Mouse (Mus musculus) small intestine, adult 10 weeks (tissue): ENCODE results near the gene Tpbpa. TPM values are rescaled to one million over a fixed set of nuclear protein-coding genes. Genes with fewer than 3 reads are reported as not detected.

Experiments
- polyA plus RNA-seq: library from polyadenylated mRNA; stranded (reverse); fragments of 350-450 nt; fragmentation: Illumina TruSeq; extraction: RNeasy Lipid Tissue Mini Kit (QIAGEN cat#74804); gene quantifications from one replicate; pipeline ENCODE4 v1.2.3, GENCODE M21; 2014; ENCODE audit warnings: low replicate concordance

The Tpbpa gene
- not detected for polyA plus RNA-seq

GRCm38 (mm10) chr13:60941884-60942283 is at the start of gene Tpbpa:
Gene Tpbpa (minus strand): TSS chr13:60941984.

GRCm38 (mm10) chr13:60936500-60936901 is 5.3 kb downstream of the Tpbpa start, which contains the start of the genes Gm49391 and Ctla2a:
Gene Gm49391 (minus strand): TSS chr13:60936571.
Gene Ctla2a (minus strand): TSS chr13:60936625.

GRCm38 (mm10) chr13:60935490-60935889 is 6.3 kb downstream of the Tpbpa start, which contains the start of gene Gm49393:
Gene Gm49393 (minus strand): TSS chr13:60935590.

GRCm38 (mm10) chr13:60904780-60905179 is 37.0 kb downstream of the Tpbpa start, which contains the start of gene Tpbpb:
Gene Tpbpb (minus strand): TSS chr13:60904880.

GRCm38 (mm10) chr13:60897328-60897727 is 44.5 kb downstream of the Tpbpa start, which contains the start of gene Ctla2b:
Gene Ctla2b (minus strand): TSS chr13:60897447.

GRCm38 (mm10) chr13:60896794-60897193 is 45.0 kb downstream of the Tpbpa start, which contains the start of gene Gm49392:
Gene Gm49392 (minus strand): TSS chr13:60896894.

Other genes starting within 250 kb of the Tpbpa start
- gene BC051665, start 155.6 kb downstream of the Tpbpa start, polyA plus RNA-seq: not detected
- not detected for gene Ctsll3, start 139.1 kb downstream of the Tpbpa start, polyA plus RNA-seq
- not detected for gene 4930486L24Rik, start 77.5 kb downstream of the Tpbpa start, polyA plus RNA-seq
- 0.33 TPM for gene Gm49392, start 45.1 kb downstream of the Tpbpa start, polyA plus RNA-seq
- 4.1 TPM for gene Ctla2b, start 44.5 kb downstream of the Tpbpa start, polyA plus RNA-seq
- not detected for gene Tpbpb, start 37.1 kb downstream of the Tpbpa start, polyA plus RNA-seq
- not detected for gene Gm49393, start 6.4 kb downstream of the Tpbpa start, polyA plus RNA-seq
- 7.6 TPM for gene Gm49391, start 5.4 kb downstream of the Tpbpa start, polyA plus RNA-seq
- 9.5 TPM for gene Ctla2a, start 5.4 kb downstream of the Tpbpa start, polyA plus RNA-seq
- gene Ctsj, start 64.0 kb upstream of the Tpbpa start, polyA plus RNA-seq: not detected
- not detected for gene Ctsq, start 98.6 kb upstream of the Tpbpa start, polyA plus RNA-seq
- gene Ctsr, start 222.3 kb upstream of the Tpbpa start, polyA plus RNA-seq: not detected